Mouse (Mus musculus) lung, postnatal 0 days (tissue): ENCODE results near the gene Arid5b.

Experiments
- CTCF ChIP-seq: IDR thresholded peaks from 2 replicates; pipeline ENCODE4 v1.5.1; 2016; ENCODE audit warnings: antibody characterized with exemption, mild to moderate bottlenecking
- EP300 ChIP-seq: IDR thresholded peaks from 2 replicates; pipeline ENCODE4 v1.6.1; 2016; ENCODE audit warnings: antibody characterized with exemption, mild to moderate bottlenecking, control low read depth

DNA sequence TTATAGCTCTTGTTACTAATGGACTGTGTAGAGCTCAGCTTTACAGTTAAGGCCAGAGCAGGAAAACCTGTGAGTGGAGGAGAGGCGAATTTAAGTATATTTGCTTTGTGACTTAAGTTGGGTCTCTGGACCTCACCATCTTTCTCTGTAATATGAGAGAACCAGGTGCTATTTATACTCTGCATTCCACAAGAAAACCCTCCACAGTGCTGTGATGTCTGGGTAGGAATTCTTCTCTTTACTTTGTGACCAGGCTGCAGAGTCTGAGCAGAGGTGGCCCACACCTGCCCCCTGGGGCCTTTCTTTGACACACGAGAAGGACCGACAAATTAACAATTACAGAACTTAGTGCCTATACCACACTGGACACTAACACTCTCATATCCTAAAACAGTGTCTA is 44.6 kb upstream of the Arid5b start:
- TF ChIP-seq CTCF (no peak), EP300 (no peak)
